Mouse (Mus musculus): ENCODE measurements around the gene Kif1a. TPM values are rescaled to one million over a fixed set of nuclear protein-coding genes. Genes with fewer than 3 reads are reported as not detected.

The Kif1a gene
- polyA plus RNA-seq, 1 experiment, result not detected

- no peak overlapping the region for H3K4me3 ChIP-seq (ENCODE audit: insufficient read depth, low read length)
- H3K4me1 ChIP-seq (ENCODE audit: control insufficient read depth, insufficient read depth, low read length), result peaks cover 12% of the 10 kb centered on the region
- TF ChIP-seq CTCF (IDR thresholded peaks at IDR 0.05; ENCODE audit: low read depth, low read length) (peak; percentile 64), POLR2A (IDR thresholded peaks at IDR 0.05; ENCODE audit: borderline replicate concordance, low read depth, low read length) (no peak)
- no peak overlapping the region for H3K27ac ChIP-seq (ENCODE audit: insufficient read depth, low read depth, low read length)
These were observed 27.1 kb upstream of the Kif1a start for GRCm38 (mm10) chr1:93128710-93129349.

GRCm38 (mm10) chr1:93128209-93128608, 26.5 kb upstream of the Kif1a start:
- no peak overlapping the region for H3K27ac ChIP-seq (ENCODE audit: insufficient read depth, low read depth, low read length)
- no peak overlapping the region for H3K4me3 ChIP-seq (ENCODE audit: insufficient read depth, low read length)
- no peak for TF ChIP-seq POLR2A (IDR thresholded peaks at IDR 0.05; ENCODE audit: borderline replicate concordance, low read depth, low read length)
- TF ChIP-seq CTCF (IDR thresholded peaks at IDR 0.05; ENCODE audit: low read depth, low read length), result no peak
- peaks cover 13% of the 10 kb centered on the region for H3K4me1 ChIP-seq (ENCODE audit: control insufficient read depth, insufficient read depth, low read length)

- TF ChIP-seq POLR2A (IDR thresholded peaks at IDR 0.05; ENCODE audit: borderline replicate concordance, low read depth, low read length) (no peak), CTCF (IDR thresholded peaks at IDR 0.05; ENCODE audit: low read depth, low read length) (no peak)
- no peak overlapping the region for H3K4me3 ChIP-seq (ENCODE audit: insufficient read depth, low read length)
- peaks cover 13% of the 10 kb centered on the region for H3K4me1 ChIP-seq (ENCODE audit: control insufficient read depth, insufficient read depth, low read length)
- H3K27ac ChIP-seq (ENCODE audit: insufficient read depth, low read depth, low read length), result no peak overlapping the region
These were observed 23.5 kb upstream of the Kif1a start for GRCm38 (mm10) chr1:93125256-93125655.

GRCm38 (mm10) chr1:93124066-93124465, 22.3 kb upstream of the Kif1a start:
- TF ChIP-seq POLR2A (IDR thresholded peaks at IDR 0.05; ENCODE audit: borderline replicate concordance, low read depth, low read length) (no peak), CTCF (IDR thresholded peaks at IDR 0.05; ENCODE audit: low read depth, low read length) (no peak)
- no peak overlapping the region for H3K4me3 ChIP-seq (ENCODE audit: insufficient read depth, low read length)
- H3K27ac ChIP-seq (ENCODE audit: insufficient read depth, low read depth, low read length), result no peak overlapping the region
- peaks cover 18% of the 10 kb centered on the region for H3K4me1 ChIP-seq (ENCODE audit: control insufficient read depth, insufficient read depth, low read length)

GRCm38 (mm10) chr1:93123179-93123854, 21.6 kb upstream of the Kif1a start:
- Histone ChIP-seq H3K4me3 (ENCODE audit: insufficient read depth, low read length) (no peak overlapping the region), H3K27ac (ENCODE audit: insufficient read depth, low read depth, low read length) (no peak overlapping the region), H3K4me1 (ENCODE audit: control insufficient read depth, insufficient read depth, low read length) (peaks cover 22% of the 10 kb centered on the region)
- TF ChIP-seq POLR2A (IDR thresholded peaks at IDR 0.05; ENCODE audit: borderline replicate concordance, low read depth, low read length), result no peak
- no peak for TF ChIP-seq CTCF (IDR thresholded peaks at IDR 0.05; ENCODE audit: low read depth, low read length)

GRCm38 (mm10) chr1:93118816-93119215, 17.1 kb upstream of the Kif1a start:
- TF ChIP-seq POLR2A (IDR thresholded peaks at IDR 0.05; ENCODE audit: borderline replicate concordance, low read depth, low read length) (no peak), CTCF (IDR thresholded peaks at IDR 0.05; ENCODE audit: low read depth, low read length) (no peak)
- no peak overlapping the region for H3K4me3 ChIP-seq (ENCODE audit: insufficient read depth, low read length)
- peaks cover 13% of the 10 kb centered on the region for H3K4me1 ChIP-seq (ENCODE audit: control insufficient read depth, insufficient read depth, low read length)
- peak overlapping the region; percentile 75 for H3K27ac ChIP-seq (ENCODE audit: insufficient read depth, low read depth, low read length)

- TF ChIP-seq POLR2A (IDR thresholded peaks at IDR 0.05; ENCODE audit: borderline replicate concordance, low read depth, low read length) (no peak), CTCF (IDR thresholded peaks at IDR 0.05; ENCODE audit: low read depth, low read length) (no peak)
- H3K4me3 ChIP-seq (ENCODE audit: insufficient read depth, low read length), result peak overlapping the region; percentile 57
These were observed 13.7 kb upstream of the Kif1a start for GRCm38 (mm10) chr1:93115471-93115870.

GRCm38 (mm10) chr1:93114713-93115463, 13.1 kb upstream of the Kif1a start:
- Histone ChIP-seq H3K4me3 (ENCODE audit: insufficient read depth, low read length) (peak overlapping the region; percentile 57), H3K4me1 (ENCODE audit: control insufficient read depth, insufficient read depth, low read length) (peaks cover 12% of the 10 kb centered on the region), H3K27ac (ENCODE audit: insufficient read depth, low read depth, low read length) (no peak overlapping the region)
- TF ChIP-seq POLR2A (IDR thresholded peaks at IDR 0.05; ENCODE audit: borderline replicate concordance, low read depth, low read length), result no peak
- TF ChIP-seq CTCF (IDR thresholded peaks at IDR 0.05; ENCODE audit: low read depth, low read length), result no peak

More at GRCm38 (mm10) chr1:93115471-93115870, 13.7 kb upstream of the Kif1a start:
- Histone ChIP-seq H3K27ac (ENCODE audit: insufficient read depth, low read depth, low read length) (no peak overlapping the region), H3K4me1 (ENCODE audit: control insufficient read depth, insufficient read depth, low read length) (peaks cover 12% of the 10 kb centered on the region)

- H3K27ac ChIP-seq (ENCODE audit: insufficient read depth, low read depth, low read length), result no peak overlapping the region
- no peak overlapping the region for H3K4me3 ChIP-seq (ENCODE audit: insufficient read depth, low read length)
- H3K4me1 ChIP-seq (ENCODE audit: control insufficient read depth, insufficient read depth, low read length), result no peaks in the 10 kb centered on the region
- TF ChIP-seq CTCF (IDR thresholded peaks at IDR 0.05; ENCODE audit: low read depth, low read length) (no peak), POLR2A (IDR thresholded peaks at IDR 0.05; ENCODE audit: borderline replicate concordance, low read depth, low read length) (no peak)
These were observed 949 bp upstream of the Kif1a start for GRCm38 (mm10) chr1:93102700-93103099.
